Mouse (Mus musculus) embryo, embryonic 10.5 days (tissue): ENCODE results near the gene Plce1.
A peak's percentile ranks its signal among the peaks of the same experiment; 100 is the strongest.
"Not testable (repeated sequence)": the region's sequence is repeated elsewhere in the genome, so short reads cannot be mapped to it uniquely, and the experiment has no call there.

ENCODE experiments used
- DNase-seq: peaks from one replicate; pipeline ENCODE4 v3.0.0-alpha.2; 2015; ENCODE audit warnings: low spot score

The Plce1 gene

GRCm38 (mm10) chr19:38639050-38639449 is 158.1 kb downstream of the Plce1 start:
- DNase-seq, result no peak

- no peak for DNase-seq
These were observed 158.9 kb downstream of the Plce1 start for GRCm38 (mm10) chr19:38639805-38640204.

- DNase-seq, result not testable (repeated sequence)
These were observed 161.6 kb downstream of the Plce1 start for GRCm38 (mm10) chr19:38642515-38642914.

- DNase-seq, result peak; percentile 57
These were observed 164.1 kb downstream of the Plce1 start for GRCm38 (mm10) chr19:38644871-38645595.

GRCm38 (mm10) chr19:38657980-38658379 is 177.1 kb downstream of the Plce1 start:
- DNase-seq, result no peak

- no peak for DNase-seq
These were observed 184.5 kb downstream of the Plce1 start for GRCm38 (mm10) chr19:38665398-38665797.

GRCm38 (mm10) chr19:38672015-38672600 is 191.2 kb downstream of the Plce1 start:
- no peak for DNase-seq

GRCm38 (mm10) chr19:38673936-38674335 is 193.0 kb downstream of the Plce1 start:
- no peak for DNase-seq

- no peak for DNase-seq
These were observed 197.7 kb downstream of the Plce1 start for GRCm38 (mm10) chr19:38678655-38679054.

- no peak for DNase-seq
These were observed 198.6 kb downstream of the Plce1 start for GRCm38 (mm10) chr19:38679520-38679919.

GRCm38 (mm10) chr19:38687326-38687725 is 206.4 kb downstream of the Plce1 start:
- DNase-seq, result no peak

GRCm38 (mm10) chr19:38688741-38689507 is 208.0 kb downstream of the Plce1 start:
- DNase-seq, result no peak

- DNase-seq, result no peak
These were observed 209.4 kb downstream of the Plce1 start for GRCm38 (mm10) chr19:38690276-38690675.

- no peak for DNase-seq
These were observed 210.6 kb downstream of the Plce1 start for GRCm38 (mm10) chr19:38691533-38691932.

- DNase-seq, result no peak
These were observed 212.4 kb downstream of the Plce1 start for GRCm38 (mm10) chr19:38693331-38693730.

- no peak for DNase-seq
These were observed 212.9 kb downstream of the Plce1 start for GRCm38 (mm10) chr19:38693769-38694168.

- no peak for DNase-seq
These were observed 220.9 kb downstream of the Plce1 start for GRCm38 (mm10) chr19:38701776-38702175.

GRCm38 (mm10) chr19:38704742-38705141 is 223.8 kb downstream of the Plce1 start:
- peak; percentile 43 for DNase-seq

- no peak for DNase-seq
These were observed 224.3 kb downstream of the Plce1 start for GRCm38 (mm10) chr19:38705244-38705643.

GRCm38 (mm10) chr19:38706449-38706848 is 225.5 kb downstream of the Plce1 start:
- DNase-seq, result no peak

GRCm38 (mm10) chr19:38709376-38709775 is 228.5 kb downstream of the Plce1 start:
- peak; percentile 27 for DNase-seq

- no peak for DNase-seq
These were observed 240.9 kb downstream of the Plce1 start for GRCm38 (mm10) chr19:38721808-38722207.

- no peak for DNase-seq
These were observed 242.1 kb downstream of the Plce1 start for GRCm38 (mm10) chr19:38722982-38723381.
